In the genomic region with DNA sequence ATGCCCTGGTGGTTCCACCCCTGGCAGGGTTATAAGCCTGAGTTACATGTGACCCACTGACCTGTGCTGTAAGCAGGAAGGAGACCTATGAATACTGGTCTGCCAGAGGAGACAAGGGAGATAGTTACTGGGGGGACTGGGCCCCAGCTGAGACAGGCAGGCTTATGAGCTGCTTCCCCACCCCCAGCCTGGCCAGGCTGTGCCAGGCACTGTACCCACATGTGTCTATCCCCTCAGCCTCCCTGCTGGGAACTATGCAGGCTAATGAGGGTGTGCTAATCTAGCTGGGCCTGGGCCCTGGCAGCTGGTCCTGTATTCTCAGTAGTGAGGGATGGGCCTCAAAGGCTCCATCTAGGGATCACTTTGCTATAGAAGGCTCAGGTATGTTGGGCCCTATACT, we compare ENCODE assay signal across 9 mouse cellular contexts. TPM values are rescaled to one million over a fixed set of nuclear protein-coding genes. Genes with fewer than 3 reads are reported as not detected.
DNase-seq lines count a peak whose midpoint lies in the region; ATAC-seq and TF ChIP-seq lines count a peak whose summit lies in the region.
"Had no signal": no experiment of that assay in that cellular context is flagged by ENCODE, and none has a peak within 500 bp of the region (broad histone marks: within the 10 kb centered on the region; RNA-seq: fewer than 3 reads in every experiment).

No protein-coding gene starts in this region.

- H3K4me3 ChIP-seq in liver, embryonic 11.5 days (ENCODE audit: low read depth, low read length): no peak overlapping the region
- 0 out of 2 replicates have a peak overlapping the region, but pooled peaks have one; percentile 20 for H3K4me3 ChIP-seq in hindbrain, embryonic 16.5 days (ENCODE audit: low read length)
- no peak overlapping the region; the same call in 1 of the 2 replicates for H3K4me3 ChIP-seq in stomach, embryonic 15.5 days (replicated peaks)
- no peak overlapping the region for H3K4me3 ChIP-seq in lung, adult 2 months (replicated peaks; ENCODE audit: extremely low read depth, low read depth, low read length)
- H3K4me3 ChIP-seq: limb, embryonic 12.5 days had no signal

- peak overlapping the region; percentile 60; the same call in 1 of the 2 replicates for H3K4me2 ChIP-seq in liver, embryonic 11.5 days
- H3K4me2 ChIP-seq in hindbrain, embryonic 16.5 days (ENCODE audit: low read length): peak overlapping the region; percentile 99
- peak overlapping the region; percentile 84 for H3K4me2 ChIP-seq in stomach, embryonic 15.5 days
- H3K4me2 ChIP-seq: limb, embryonic 12.5 days had no signal

- H3K9ac ChIP-seq in liver, embryonic 11.5 days (ENCODE audit: low read depth, low read length): peak overlapping the region; percentile 31; the same call in 1 of the 2 replicates
- peak overlapping the region; percentile 36 for H3K9ac ChIP-seq in hindbrain, embryonic 16.5 days (ENCODE audit: low read depth, low read length)
- H3K9ac ChIP-seq in stomach, embryonic 15.5 days: no peak overlapping the region
- H3K9ac ChIP-seq: limb, embryonic 12.5 days had no signal

- H3K27me3 ChIP-seq in liver, embryonic 11.5 days (replicated peaks; ENCODE audit: control insufficient read depth, insufficient read depth, low read length): peaks cover 3% of the 10 kb centered on the region; the same call in 1 of the 2 replicates
- no peaks in the 10 kb centered on the region; the same call in 1 of the 2 replicates for H3K27me3 ChIP-seq in hindbrain, embryonic 16.5 days (replicated peaks; ENCODE audit: control insufficient read depth, insufficient read depth, low read length)
- H3K27me3 ChIP-seq in stomach, embryonic 15.5 days (replicated peaks): peaks cover 5% of the 10 kb centered on the region; the same call in 1 of the 2 replicates

- TF ChIP-seq CTCF in lung, adult 2 months (IDR thresholded peaks at IDR 0.05; ENCODE audit: insufficient read depth, low read length): no peak

- peaks cover 8% of the 10 kb centered on the region for H3K36me3 ChIP-seq in liver, embryonic 11.5 days (ENCODE audit: control insufficient read depth, insufficient read depth, low read length)
- peaks cover 9% of the 10 kb centered on the region; the same call in 1 of the 2 replicates for H3K36me3 ChIP-seq in hindbrain, embryonic 16.5 days (ENCODE audit: control insufficient read depth, insufficient read depth, low read length)
- peaks cover 17% of the 10 kb centered on the region; the same call in 1 of the 2 replicates for H3K36me3 ChIP-seq in stomach, embryonic 15.5 days

- TF ChIP-seq POLR2A in lung, adult 2 months (IDR thresholded peaks at IDR 0.05; ENCODE audit: borderline replicate concordance, extremely low read depth, low read depth, low read length): no peak

- no peak for ATAC-seq in cerebellum, adult (ENCODE audit: insufficient number of reproducible peaks, low FRiP score, low TSS enrichment)
- ATAC-seq in liver, embryonic 11.5 days (replicated peaks; ENCODE audit: low FRiP score): no peak
- ATAC-seq in hindbrain, embryonic 16.5 days: no peak
- ATAC-seq in stomach, embryonic 15.5 days (ENCODE audit: insufficient read depth, low FRiP score, low read depth): no peak

- peak; percentile 55 for DNase-seq in cerebellum, adult 11 months
- no peak for DNase-seq in liver, embryonic 11.5 days (ENCODE audit: low spot score)
- no peak for DNase-seq in liver
- DNase-seq in spleen, postnatal 14 days (ENCODE audit: low spot score in 2 of 2): no peak
- DNase-seq in lung, adult 2 months: no peak

- H3K27ac ChIP-seq in liver, embryonic 11.5 days (ENCODE audit: low read depth, low read length): peak overlapping the region; percentile 35; the same call in 1 of the 2 replicates
- H3K27ac ChIP-seq in hindbrain, embryonic 16.5 days (ENCODE audit: low read depth, low read length): peak overlapping the region; percentile 73
- H3K27ac ChIP-seq in stomach, embryonic 15.5 days: peak overlapping the region; percentile 86
- H3K27ac ChIP-seq: limb, embryonic 12.5 days had no signal

- peaks cover 40% of the 10 kb centered on the region for H3K4me1 ChIP-seq in liver, embryonic 11.5 days (replicated peaks; ENCODE audit: control insufficient read depth, insufficient read depth, low read length)
- H3K4me1 ChIP-seq in hindbrain, embryonic 16.5 days (ENCODE audit: control insufficient read depth, insufficient read depth, low read depth, low read length): peaks cover 56% of the 10 kb centered on the region
- peaks cover 57% of the 10 kb centered on the region for H3K4me1 ChIP-seq in stomach, embryonic 15.5 days
- H3K4me1 ChIP-seq in lung, adult 2 months (ENCODE audit: control insufficient read depth, insufficient read depth, low read length): peaks cover 15% of the 10 kb centered on the region

- H3K9me3 ChIP-seq in liver, embryonic 11.5 days (ENCODE audit: control insufficient read depth, low read length): no peaks in the 10 kb centered on the region
- H3K9me3 ChIP-seq in hindbrain, embryonic 16.5 days (ENCODE audit: control insufficient read depth, low read length): no peaks in the 10 kb centered on the region
- no peaks in the 10 kb centered on the region for H3K9me3 ChIP-seq in stomach, embryonic 15.5 days
- H3K9me3 ChIP-seq: limb, embryonic 12.5 days had no signal

RNA-seq across cellular contexts. Expression of gene Tprn, which starts 4.8 kb away (rescaled TPM):
- 9.6 and 10.3 TPM in 2 replicates for polyA plus RNA-seq in liver, embryonic 11.5 days (2014; fragmentation: Nextera tagmentation; extraction: Ambion mirVana)
- 20.3 TPM in 2 replicates for polyA plus RNA-seq in hindbrain, embryonic 16.5 days (2015; fragmentation: Nextera tagmentation; extraction: Ambion mirVana)
- polyA plus RNA-seq in stomach, embryonic 15.5 days (2015; fragmentation: Nextera tagmentation; extraction: Ambion mirVana): 16.8 and 17.7 TPM in 2 replicates
- polyA plus RNA-seq in lung, adult 2 months (2012; rRNA removed): 17.4 and 24.3 TPM in 2 replicates

RNA-seq across cellular contexts. Expression of gene Ssna1, which starts 5.0 kb away (rescaled TPM):
- polyA plus RNA-seq in liver, embryonic 11.5 days (2014; fragmentation: Nextera tagmentation; extraction: Ambion mirVana): 233 and 237 TPM in 2 replicates
- 181 and 183 TPM in 2 replicates for polyA plus RNA-seq in hindbrain, embryonic 16.5 days (2015; fragmentation: Nextera tagmentation; extraction: Ambion mirVana)
- polyA plus RNA-seq in stomach, embryonic 15.5 days (2015; fragmentation: Nextera tagmentation; extraction: Ambion mirVana): 209 TPM in 2 replicates
- polyA plus RNA-seq in lung, adult 2 months (2012; rRNA removed): 41.6 and 49.5 TPM in 2 replicates

RNA-seq across cellular contexts. Expression of gene Anapc2, which starts 5.0 kb away (rescaled TPM):
- polyA plus RNA-seq in liver, embryonic 11.5 days (2014; fragmentation: Nextera tagmentation; extraction: Ambion mirVana): 74.7 and 77.6 TPM in 2 replicates
- polyA plus RNA-seq in hindbrain, embryonic 16.5 days (2015; fragmentation: Nextera tagmentation; extraction: Ambion mirVana): 137 and 147 TPM in 2 replicates
- polyA plus RNA-seq in stomach, embryonic 15.5 days (2015; fragmentation: Nextera tagmentation; extraction: Ambion mirVana): 108 and 114 TPM in 2 replicates
- 82.1 and 133 TPM in 2 replicates for polyA plus RNA-seq in lung, adult 2 months (2012; rRNA removed)

RNA-seq across cellular contexts. Expression of gene Tmem203, which starts 12.0 kb away (rescaled TPM):
- 14.4 and 15.2 TPM in 2 replicates for polyA plus RNA-seq in liver, embryonic 11.5 days (2014; fragmentation: Nextera tagmentation; extraction: Ambion mirVana)
- polyA plus RNA-seq in hindbrain, embryonic 16.5 days (2015; fragmentation: Nextera tagmentation; extraction: Ambion mirVana): 15.8 and 16.6 TPM in 2 replicates
- polyA plus RNA-seq in stomach, embryonic 15.5 days (2015; fragmentation: Nextera tagmentation; extraction: Ambion mirVana): 24.4 and 25.1 TPM in 2 replicates
- polyA plus RNA-seq in lung, adult 2 months (2012; rRNA removed): 53.5 and 54.5 TPM in 2 replicates

RNA-seq across cellular contexts. Expression of gene AL732309.1, which starts 20.6 kb away (rescaled TPM):
- 6.3 and 6.8 TPM in 2 replicates for polyA plus RNA-seq in liver, embryonic 11.5 days (2014; fragmentation: Nextera tagmentation; extraction: Ambion mirVana)
- 4.2 and 5.1 TPM in 2 replicates for polyA plus RNA-seq in hindbrain, embryonic 16.5 days (2015; fragmentation: Nextera tagmentation; extraction: Ambion mirVana)
- polyA plus RNA-seq in stomach, embryonic 15.5 days (2015; fragmentation: Nextera tagmentation; extraction: Ambion mirVana): 5.7 and 7.2 TPM in 2 replicates
- polyA plus RNA-seq in lung, adult 2 months (2012; rRNA removed): 15.0 and 20.9 TPM in 2 replicates

Comparison
In these comparisons a context has a peak if more than half of its experiments do, and no peak if none do; other contexts are left out.
1. H3K27ac ChIP-seq: peak in every context shown above with its lines; median percentile 86 in stomach, embryonic 15.5 days; 73 in hindbrain, embryonic 16.5 days; 35 in liver, embryonic 11.5 days.